Mouse (Mus musculus) A20 (cell line): Measurements from ENCODE around the gene Fbxo46.
"Not testable (repeated sequence)": the region's sequence is repeated elsewhere in the genome, so short reads cannot be mapped to it uniquely, and the experiment has no call there.

Experiments used
- DNase-seq: peaks from one replicate; pipeline ENCODE4 v3.0.0-alpha.2; 2011; ENCODE audit warnings: low read depth, low spot score

The Fbxo46 gene

GRCm38 (mm10) chr7:19119631-19120429, at the start of gene Fbxo46:
Gene Fbxo46, plus strand, starts transcription at chr7:19119859.
- DNase-seq: peak; percentile 96

GRCm38 (mm10) chr7:19071024-19071423, 48.6 kb upstream of the Fbxo46 start:
- not testable (repeated sequence) for DNase-seq

- DNase-seq: peak; percentile 81
Measured at GRCm38 (mm10) chr7:19073504-19073903, 46.2 kb upstream of the Fbxo46 start.

- DNase-seq: no peak
Measured at GRCm38 (mm10) chr7:19074494-19074893, 45.2 kb upstream of the Fbxo46 start.

GRCm38 (mm10) chr7:19075231-19075630, 44.4 kb upstream of the Fbxo46 start:
- DNase-seq: no peak

GRCm38 (mm10) chr7:19075723-19076585, 43.7 kb upstream of the Fbxo46 start, which contains the start of gene Dmwd:
Gene Dmwd, plus strand, starts transcription at chr7:19076227.
- peak; percentile 98 for DNase-seq

GRCm38 (mm10) chr7:19076586-19076991, 43.1 kb upstream of the Fbxo46 start:
- DNase-seq: peak; percentile 46

- peak; percentile 91 for DNase-seq
Measured at GRCm38 (mm10) chr7:19077761-19078160, 41.9 kb upstream of the Fbxo46 start.

- no peak for DNase-seq
Measured at GRCm38 (mm10) chr7:19078732-19079131, 40.9 kb upstream of the Fbxo46 start.

GRCm38 (mm10) chr7:19080451-19080950, 39.2 kb upstream of the Fbxo46 start:
- no peak for DNase-seq

- no peak for DNase-seq
Measured at GRCm38 (mm10) chr7:19082171-19082570, 37.5 kb upstream of the Fbxo46 start.

GRCm38 (mm10) chr7:19083096-19083495, 36.6 kb upstream of the Fbxo46 start:
- DNase-seq: no peak

GRCm38 (mm10) chr7:19083701-19084100, 36.0 kb upstream of the Fbxo46 start, which contains the start of gene Dmpk:
Gene Dmpk, plus strand, starts transcription at chr7:19083849.
- DNase-seq: no peak

GRCm38 (mm10) chr7:19084277-19084771, 35.3 kb upstream of the Fbxo46 start:
- peak; percentile 93 for DNase-seq

GRCm38 (mm10) chr7:19084921-19085473, 34.7 kb upstream of the Fbxo46 start:
- DNase-seq: no peak

- DNase-seq: no peak
Measured at GRCm38 (mm10) chr7:19085495-19085894, 34.2 kb upstream of the Fbxo46 start.

- peak; percentile 93 for DNase-seq
Measured at GRCm38 (mm10) chr7:19086042-19086441, 33.6 kb upstream of the Fbxo46 start.

- no peak for DNase-seq
Measured at GRCm38 (mm10) chr7:19086760-19087159, 32.9 kb upstream of the Fbxo46 start.

GRCm38 (mm10) chr7:19088813-19089212, 30.8 kb upstream of the Fbxo46 start:
- DNase-seq: peak; percentile 79

- no peak for DNase-seq
Measured at GRCm38 (mm10) chr7:19091913-19092312, 27.7 kb upstream of the Fbxo46 start.

GRCm38 (mm10) chr7:19092381-19093173, 27.1 kb upstream of the Fbxo46 start:
- no peak for DNase-seq
